Mouse (Mus musculus) cerebellum, adult 18-20 months (tissue): ENCODE results near the gene Cyp2d26.

Experiments
- DNase-seq, 2 experiments: peaks; one replicate each; pipeline ENCODE4 v3.0.0; 2021

Gene Cyp2d26

GRCm38 (mm10) chr15:82748141-82748540, 46.0 kb downstream of the Cyp2d26 start:
- DNase-seq: no peak

DNA sequence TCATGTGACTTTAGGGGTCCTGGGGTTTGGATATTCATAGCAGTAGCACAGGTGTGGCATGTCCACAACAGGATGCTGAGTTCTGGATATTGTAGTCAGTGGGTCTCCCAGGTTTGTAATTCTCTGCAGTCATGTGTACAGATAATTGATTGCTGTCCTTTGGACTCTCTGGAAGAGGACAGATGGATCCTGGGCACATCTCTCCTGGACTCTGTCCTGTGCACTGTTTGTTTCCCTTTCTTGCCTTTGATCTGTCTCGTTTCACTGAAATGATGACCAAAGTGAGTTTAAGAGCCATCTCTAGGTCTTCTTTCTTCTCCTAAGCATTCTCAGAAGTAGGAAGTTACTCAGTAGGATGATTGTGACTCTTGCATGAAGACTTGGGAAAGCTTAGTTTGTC, 46.6 kb downstream of the Cyp2d26 start:
- no peak for DNase-seq
